Mouse (Mus musculus): ENCODE results near the gene Psg16. TPM values are rescaled to one million over a fixed set of nuclear protein-coding genes. Genes with fewer than 3 reads are reported as not detected.

Gene Psg16
- polyA plus RNA-seq, 1 experiment from 2014 or later, result 0.13 TPM

GRCm38 (mm10) chr7:17159011-17159410 is 85.2 kb downstream of the Psg16 start:
- ATAC-seq (ENCODE audit: insufficient number of reproducible peaks, insufficient read depth, low FRiP score, low TSS enrichment), result no peak
- no peak overlapping the region for H3K27ac ChIP-seq
- WGBS, result 80% methylated on average over 7 of the region's 7 CpGs
- no peak overlapping the region for H3K4me2 ChIP-seq (replicated peaks)
- no peak overlapping the region for H3K9ac ChIP-seq
- H3K27me3 ChIP-seq, result no peaks in the 10 kb centered on the region
- no peak overlapping the region for H3K4me3 ChIP-seq
- H3K36me3 ChIP-seq, result no peaks in the 10 kb centered on the region
- H3K4me1 ChIP-seq, result no peaks in the 10 kb centered on the region
- H3K9me3 ChIP-seq, result peaks cover 21% of the 10 kb centered on the region; the same call in 1 of the 2 replicates

GRCm38 (mm10) chr7:17171827-17172226 is 98.0 kb downstream of the Psg16 start:
- Histone ChIP-seq H3K4me1 (no peaks in the 10 kb centered on the region), H3K9ac (no peak overlapping the region), H3K4me2 (replicated peaks) (no peak overlapping the region), H3K9me3 (peaks cover 8% of the 10 kb centered on the region; the same call in 1 of the 2 replicates), H3K27me3 (no peaks in the 10 kb centered on the region), H3K27ac (no peak overlapping the region), H3K4me3 (no peak overlapping the region), H3K36me3 (no peaks in the 10 kb centered on the region)
- 80% methylated on average over 4 of the region's 4 CpGs for WGBS
- ATAC-seq (ENCODE audit: insufficient number of reproducible peaks, insufficient read depth, low FRiP score, low TSS enrichment), result no peak

Other genes starting within 250 kb of the Psg16 start
- 15.3 and 16.8 TPM in 2 replicates for gene Prkd2, start 231.1 kb upstream of the Psg16 start, polyA plus RNA-seq (2016; fragmentation: Nextera tagmentation; extraction: Ambion mirVana)
- gene Dact3, start 198.7 kb upstream of the Psg16 start, polyA plus RNA-seq (2016; fragmentation: Nextera tagmentation; extraction: Ambion mirVana), result 13.4 and 14.6 TPM in 2 replicates
- 21.5 and 22.7 TPM in 2 replicates for gene Gng8, start 182.3 kb upstream of the Psg16 start, polyA plus RNA-seq (2016; fragmentation: Nextera tagmentation; extraction: Ambion mirVana)
- gene Ptgir, start 167.6 kb upstream of the Psg16 start, polyA plus RNA-seq (2016; fragmentation: Nextera tagmentation; extraction: Ambion mirVana), result 1.7 and 2.2 TPM in 2 replicates
- gene Calm3, start 149.9 kb upstream of the Psg16 start, polyA plus RNA-seq (2016; fragmentation: Nextera tagmentation; extraction: Ambion mirVana), result 123 and 134 TPM in 2 replicates
- gene Pnmal2, start 129.4 kb upstream of the Psg16 start, polyA plus RNA-seq (2016; fragmentation: Nextera tagmentation; extraction: Ambion mirVana), result 15.9 and 16.6 TPM in 2 replicates
- 2.8 and 3.6 TPM in 2 replicates for gene Pnmal1, start 114.4 kb upstream of the Psg16 start, polyA plus RNA-seq (2016; fragmentation: Nextera tagmentation; extraction: Ambion mirVana)
- 0.36 and 0.41 TPM in 2 replicates for gene Gm42372, start 91.0 kb upstream of the Psg16 start, polyA plus RNA-seq (2016; fragmentation: Nextera tagmentation; extraction: Ambion mirVana)
- gene Ccdc8, start 81.3 kb upstream of the Psg16 start, polyA plus RNA-seq (2016; fragmentation: Nextera tagmentation; extraction: Ambion mirVana), result 21.6 and 26.2 TPM in 2 replicates
- gene Ppp5c, start 46.1 kb upstream of the Psg16 start, polyA plus RNA-seq (2016; fragmentation: Nextera tagmentation; extraction: Ambion mirVana), result 110 TPM in 2 replicates
- 10.7 and 13.0 TPM in 2 replicates for gene Hif3a, start 11.6 kb upstream of the Psg16 start, polyA plus RNA-seq (2016; fragmentation: Nextera tagmentation; extraction: Ambion mirVana)
- gene Ceacam3, start 76.2 kb downstream of the Psg16 start, polyA plus RNA-seq (2016; fragmentation: Nextera tagmentation; extraction: Ambion mirVana), result not detected in 2 replicates
- not detected in 2 replicates for gene Psg29, start 129.4 kb downstream of the Psg16 start, polyA plus RNA-seq (2016; fragmentation: Nextera tagmentation; extraction: Ambion mirVana)